Mouse (Mus musculus) stomach, embryonic 16.5 days (tissue): ENCODE results near the gene Kcnip1. TPM values are rescaled to one million over a fixed set of nuclear protein-coding genes. Genes with fewer than 3 reads are reported as not detected.

Source experiments
- ATAC-seq: fragments of 200-750 bp; cut with Nextera tagmentation; 2 replicates; pipeline ENCODE4 v1.8.0; 2017; ENCODE audit warnings: moderate number of reproducible peaks, moderate TSS enrichment; ENCODE audit not compliant: insufficient read depth, low FRiP score
- H3K27ac ChIP-seq: fragments of 300-500 bp; sonication (generic); 2 replicates; pipeline ENCODE4 v1.5.1; 2014; ENCODE audit warnings: low read length
- H3K27me3 ChIP-seq: fragments of 300-500 bp; sonication (generic); 2 replicates; pipeline ENCODE4 v1.6.1; 2014; ENCODE audit warnings: low read length, control low read depth, mixed read lengths; ENCODE audit not compliant: control insufficient read depth, insufficient read depth
- H3K36me3 ChIP-seq: fragments of 300-500 bp; sonication (generic); 2 replicates; pipeline ENCODE4 v1.6.1; 2014; ENCODE audit warnings: low read length; ENCODE audit not compliant: control insufficient read depth, insufficient read depth
- H3K4me1 ChIP-seq: fragments of 300-500 bp; sonication (generic); 2 replicates; pipeline ENCODE4 v1.6.1; 2014; ENCODE audit warnings: low read length, control low read depth, mixed read lengths; ENCODE audit not compliant: control insufficient read depth, insufficient read depth
- H3K4me2 ChIP-seq: fragments of 300-500 bp; sonication (generic); 2 replicates; pipeline ENCODE4 v1.6.1; 2014; ENCODE audit warnings: low read depth, low read length, mixed read lengths
- H3K4me3 ChIP-seq: fragments of 300-500 bp; sonication (generic); replicated peaks from 2 replicates; pipeline ENCODE4 v1.5.1; 2014; ENCODE audit warnings: mild to moderate bottlenecking, low read length
- H3K9ac ChIP-seq: fragments of 300-500 bp; sonication (generic); 2 replicates; pipeline ENCODE4 v1.6.1; 2014; ENCODE audit warnings: low read length
- H3K9me3 ChIP-seq: fragments of 300-500 bp; sonication (generic); replicated peaks from 2 replicates; pipeline ENCODE4 v1.6.1; 2016; ENCODE audit warnings: low read length, control low read depth; ENCODE audit not compliant: control insufficient read depth
- WGBS: fragments of 180-500 bp; shearing (Covaris S2); extraction: QIAGEN DNeasy Blood & Tissue Kit; methylation state at CpG from one replicate; pipeline ENCODE4 v1.1.7; 2014; 5-methylcytosine and 5-hydroxymethylcytosine counted together
- polyA plus RNA-seq: library from polyadenylated mRNA; unstranded; fragments of >200 nt; fragmentation: Nextera tagmentation; extraction: Ambion mirVana; gene quantifications from 2 replicates; pipeline ENCODE4 v1.2.1, GENCODE M21; 2015

The Kcnip1 gene
- polyA plus RNA-seq, 1 experiment from 2014 or later, result 10.7 TPM

DNA sequence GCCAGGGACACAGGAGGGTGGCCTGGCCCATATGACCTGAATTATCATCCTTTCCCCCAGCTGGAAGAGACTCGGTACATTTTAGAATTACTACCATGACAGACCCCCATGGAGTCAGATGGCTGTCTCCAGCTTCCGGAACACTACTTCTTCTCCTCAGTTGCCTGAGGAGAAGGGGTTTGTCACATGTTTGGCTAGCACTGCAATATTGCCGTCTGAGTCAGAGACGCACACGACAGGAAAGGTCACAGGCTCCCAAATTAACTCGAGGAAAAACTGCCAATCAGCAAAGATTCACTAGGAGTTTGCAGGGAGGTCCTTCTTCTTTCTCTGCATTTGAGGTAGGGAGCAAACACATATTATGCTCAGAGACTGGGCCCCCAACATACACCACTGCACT lies 168.2 kb downstream of the Kcnip1 start:
- no peak overlapping the region for H3K4me2 ChIP-seq
- H3K27ac ChIP-seq, result no peak overlapping the region
- no peak for ATAC-seq
- H3K4me1 ChIP-seq, result 0 out of 2 replicates have a peak, but pooled peaks cover 3% of the 10 kb centered on the region
- WGBS, result 50% methylated on average over 6 of the region's 6 CpGs
- H3K4me3 ChIP-seq, result no peak overlapping the region
- no peaks in the 10 kb centered on the region for H3K36me3 ChIP-seq
- no peak overlapping the region for H3K9ac ChIP-seq
- H3K27me3 ChIP-seq, result 0 out of 2 replicates have a peak, but pooled peaks cover 4% of the 10 kb centered on the region
- no peaks in the 10 kb centered on the region for H3K9me3 ChIP-seq

GRCm38 (mm10) chr11:33821331-33821730 lies 171.6 kb downstream of the Kcnip1 start:
- H3K27ac ChIP-seq, result no peak overlapping the region
- H3K4me3 ChIP-seq, result no peak overlapping the region
- no peak overlapping the region for H3K4me2 ChIP-seq
- H3K9me3 ChIP-seq, result no peaks in the 10 kb centered on the region
- ATAC-seq, result no peak
- 0 out of 2 replicates have a peak, but pooled peaks cover 7% of the 10 kb centered on the region for H3K4me1 ChIP-seq
- 87% methylated on average over 5 of the region's 5 CpGs for WGBS
- no peaks in the 10 kb centered on the region for H3K36me3 ChIP-seq
- no peaks in the 10 kb centered on the region for H3K27me3 ChIP-seq
- no peak overlapping the region for H3K9ac ChIP-seq

GRCm38 (mm10) chr11:33820876-33821275 lies 172.1 kb downstream of the Kcnip1 start:
- H3K27me3 ChIP-seq, result no peaks in the 10 kb centered on the region
- H3K9ac ChIP-seq, result no peak overlapping the region
- ATAC-seq, result no peak
- H3K4me2 ChIP-seq, result no peak overlapping the region
- no peak overlapping the region for H3K4me3 ChIP-seq
- H3K27ac ChIP-seq, result no peak overlapping the region
- 84% methylated on average over 7 of the region's 7 CpGs for WGBS
- H3K36me3 ChIP-seq, result no peaks in the 10 kb centered on the region
- 0 out of 2 replicates have a peak, but pooled peaks cover 7% of the 10 kb centered on the region for H3K4me1 ChIP-seq
- no peaks in the 10 kb centered on the region for H3K9me3 ChIP-seq

- no peak overlapping the region for H3K27ac ChIP-seq
- H3K9me3 ChIP-seq, result no peaks in the 10 kb centered on the region
- no peak overlapping the region for H3K4me3 ChIP-seq
- H3K27me3 ChIP-seq, result no peaks in the 10 kb centered on the region
- 0 out of 2 replicates have a peak, but pooled peaks cover 7% of the 10 kb centered on the region for H3K4me1 ChIP-seq
- H3K36me3 ChIP-seq, result no peaks in the 10 kb centered on the region
- no peak for ATAC-seq
- H3K9ac ChIP-seq, result no peak overlapping the region
- 25% methylated on average over 5 of the region's 5 CpGs for whole genome bisulfite sequencing
- H3K4me2 ChIP-seq, result no peak overlapping the region
These were observed 174.0 kb downstream of the Kcnip1 start for GRCm38 (mm10) chr11:33818861-33819503.

DNA sequence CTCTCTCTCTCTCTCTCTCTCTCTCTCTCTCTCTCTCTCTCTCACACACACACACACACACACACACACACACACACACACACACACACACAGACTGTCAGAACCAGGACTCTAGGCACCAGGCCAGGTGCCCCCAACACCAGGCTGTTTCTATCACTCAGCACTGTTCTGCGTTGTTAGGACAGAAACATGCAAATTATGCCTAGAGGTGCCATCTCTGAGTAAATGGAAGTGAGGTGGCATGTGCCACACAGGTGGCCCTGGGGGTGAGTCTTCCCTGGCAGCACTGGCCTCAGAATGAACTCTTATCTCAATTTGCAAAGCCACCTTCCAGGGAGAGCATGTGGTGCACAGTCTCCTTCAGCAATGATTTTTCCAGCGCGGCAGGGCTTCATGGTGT lies 176.9 kb downstream of the Kcnip1 start:
- no peaks in the 10 kb centered on the region for H3K9me3 ChIP-seq
- H3K4me2 ChIP-seq, result no peak overlapping the region
- H3K36me3 ChIP-seq, result no peaks in the 10 kb centered on the region
- no peak overlapping the region for H3K27ac ChIP-seq
- no peak overlapping the region for H3K9ac ChIP-seq
- WGBS, result 22% methylated on average over 3 of the region's 3 CpGs
- H3K4me1 ChIP-seq, result 0 out of 2 replicates have a peak, but pooled peaks cover 4% of the 10 kb centered on the region
- H3K27me3 ChIP-seq, result no peaks in the 10 kb centered on the region
- no peak for ATAC-seq
- H3K4me3 ChIP-seq, result no peak overlapping the region

GRCm38 (mm10) chr11:33810105-33810504 lies 182.8 kb downstream of the Kcnip1 start:
- Histone ChIP-seq H3K4me1 (no peaks in the 10 kb centered on the region), H3K27ac (no peak overlapping the region), H3K9me3 (no peaks in the 10 kb centered on the region), H3K4me2 (no peak overlapping the region), H3K36me3 (no peaks in the 10 kb centered on the region), H3K27me3 (no peaks in the 10 kb centered on the region), H3K9ac (no peak overlapping the region), H3K4me3 (no peak overlapping the region)
- ATAC-seq, result no peak
- WGBS, result 67% methylated on average over 7 of the region's 7 CpGs

GRCm38 (mm10) chr11:33803093-33803492 lies 189.9 kb downstream of the Kcnip1 start:
- H3K4me2 ChIP-seq, result no peak overlapping the region
- H3K4me3 ChIP-seq, result no peak overlapping the region
- H3K4me1 ChIP-seq, result no peaks in the 10 kb centered on the region
- no peak for ATAC-seq
- 79% methylated on average over 2 of the region's 2 CpGs for WGBS
- H3K36me3 ChIP-seq, result no peaks in the 10 kb centered on the region
- H3K27me3 ChIP-seq, result no peaks in the 10 kb centered on the region
- no peak overlapping the region for H3K27ac ChIP-seq
- no peak overlapping the region for H3K9ac ChIP-seq
- H3K9me3 ChIP-seq, result no peaks in the 10 kb centered on the region

GRCm38 (mm10) chr11:33800436-33801088 lies 192.4 kb downstream of the Kcnip1 start:
- H3K36me3 ChIP-seq, result no peaks in the 10 kb centered on the region
- WGBS, result 37% methylated on average over 10 of the region's 10 CpGs
- no peak for ATAC-seq
- no peak overlapping the region for H3K4me2 ChIP-seq
- no peaks in the 10 kb centered on the region for H3K27me3 ChIP-seq
- H3K9me3 ChIP-seq, result no peaks in the 10 kb centered on the region
- no peak overlapping the region for H3K9ac ChIP-seq
- no peak overlapping the region for H3K4me3 ChIP-seq
- no peak overlapping the region for H3K27ac ChIP-seq
- no peaks in the 10 kb centered on the region for H3K4me1 ChIP-seq

DNA sequence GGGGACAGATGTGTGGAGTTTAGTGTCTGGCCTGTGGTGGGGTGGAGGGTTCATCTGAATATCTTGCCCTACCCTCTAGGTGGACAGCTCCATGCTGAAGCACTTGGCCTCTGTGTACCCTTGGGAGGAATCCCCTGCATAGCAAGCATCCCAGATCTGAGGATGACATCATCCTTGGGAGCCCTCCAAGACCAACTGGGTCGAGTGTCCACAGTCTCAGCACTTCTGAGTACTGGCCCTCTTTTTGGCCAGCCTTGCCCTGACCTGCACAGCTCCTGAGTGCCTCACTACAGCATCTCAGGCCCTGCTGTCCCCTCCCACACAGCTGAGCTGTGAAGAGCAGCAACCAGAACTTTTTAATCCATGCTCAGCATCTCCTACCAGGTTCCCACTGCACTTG lies 193.0 kb downstream of the Kcnip1 start:
- Histone ChIP-seq H3K9ac (no peak overlapping the region), H3K4me2 (no peak overlapping the region), H3K27me3 (no peaks in the 10 kb centered on the region), H3K4me1 (no peaks in the 10 kb centered on the region), H3K9me3 (no peaks in the 10 kb centered on the region), H3K27ac (no peak overlapping the region), H3K4me3 (no peak overlapping the region), H3K36me3 (no peaks in the 10 kb centered on the region)
- ATAC-seq, result no peak
- WGBS, result 15% methylated on average over 1 of the region's 1 CpGs
